Mouse (Mus musculus): ENCODE measurements around the gene Pld6. TPM values are rescaled to one million over a fixed set of nuclear protein-coding genes. Genes with fewer than 3 reads are reported as not detected.

Gene Pld6
- polyA plus RNA-seq, 1 experiment from 2014 or later: 2.0 TPM

DNA sequence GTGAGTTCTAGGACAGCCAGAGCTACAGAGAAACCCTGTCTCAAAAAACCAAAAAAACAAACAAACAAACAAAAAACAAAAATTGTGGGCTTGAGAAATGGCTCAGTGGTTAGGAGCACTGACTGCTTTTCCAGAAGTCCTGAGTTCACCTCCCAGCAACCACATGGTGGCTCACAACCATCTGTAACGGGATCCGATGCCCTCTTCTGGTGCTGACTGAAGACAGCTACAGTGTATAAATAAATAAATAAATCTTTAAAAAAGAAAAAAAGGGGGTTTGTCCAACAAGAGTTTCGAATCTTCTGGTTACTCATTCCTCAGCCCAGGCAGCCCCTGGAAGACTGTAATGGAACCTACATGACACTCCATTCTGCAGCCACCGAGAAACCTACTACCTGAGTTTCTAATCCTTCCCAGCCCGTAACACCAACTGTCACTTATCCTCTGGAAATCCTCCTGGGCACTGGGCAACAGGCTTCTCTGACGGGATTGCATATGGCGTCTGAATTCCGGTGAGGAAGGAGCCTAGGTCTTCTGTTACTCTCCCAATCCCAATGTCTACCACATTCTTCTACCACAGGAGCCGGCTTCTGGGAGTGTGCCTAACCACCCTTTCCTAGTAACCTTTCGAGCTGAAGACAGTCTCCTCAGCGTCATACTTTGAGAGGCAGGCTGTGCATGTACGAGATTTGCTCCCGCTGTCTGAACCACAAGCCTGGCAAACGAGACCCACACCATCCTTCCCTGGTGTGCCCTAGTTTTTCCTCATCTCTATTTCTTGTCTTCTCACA lies 20.9 kb upstream of the Pld6 start:
- WGBS: 61% methylated on average over 14 of the region's 14 CpGs
- ATAC-seq (ENCODE audit: insufficient number of reproducible peaks, low FRiP score, low TSS enrichment, low read depth): no peak
- Histone ChIP-seq H3K4me3 (peak overlapping the region; percentile 92), H3K27ac (peak overlapping the region; percentile 98), H3K4me2 (peak overlapping the region; percentile 72), H3K9me3 (no peaks in the 10 kb centered on the region), H3K27me3 (no peaks in the 10 kb centered on the region), H3K9ac (peak overlapping the region; percentile 91; the same call in 1 of the 2 replicates), H3K36me3 (peaks cover 43% of the 10 kb centered on the region), H3K4me1 (peaks cover 19% of the 10 kb centered on the region)

DNA sequence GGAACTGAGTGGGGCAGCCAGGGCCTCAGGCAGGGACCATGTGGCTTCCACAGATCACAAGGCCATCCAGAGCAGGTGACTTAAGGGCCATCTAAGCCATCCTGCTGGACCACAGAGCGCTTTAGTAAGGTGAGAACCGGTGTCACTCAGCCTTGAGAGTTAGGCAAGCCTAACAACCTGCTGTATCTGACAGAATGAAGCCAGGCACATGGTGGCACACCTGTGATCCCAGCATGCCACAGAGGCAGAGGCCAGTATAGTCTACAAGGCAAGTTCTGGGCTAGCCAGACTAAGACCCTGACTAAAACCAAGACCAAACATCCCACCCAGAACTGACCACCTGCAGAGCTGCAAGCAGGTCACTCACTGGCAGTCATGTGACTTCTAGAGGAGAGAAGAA lies 18.2 kb upstream of the Pld6 start:
- no peaks in the 10 kb centered on the region for H3K27me3 ChIP-seq
- WGBS: 91% methylated on average over 2 of the region's 2 CpGs
- no peak overlapping the region for H3K9ac ChIP-seq
- H3K36me3 ChIP-seq: peaks cover 69% of the 10 kb centered on the region
- H3K4me2 ChIP-seq: no peak overlapping the region
- no peaks in the 10 kb centered on the region for H3K9me3 ChIP-seq
- H3K27ac ChIP-seq: no peak overlapping the region
- H3K4me1 ChIP-seq: peaks cover 14% of the 10 kb centered on the region
- no peak overlapping the region for H3K4me3 ChIP-seq
- no peak for ATAC-seq (ENCODE audit: insufficient number of reproducible peaks, low FRiP score, low TSS enrichment, low read depth)

DNA sequence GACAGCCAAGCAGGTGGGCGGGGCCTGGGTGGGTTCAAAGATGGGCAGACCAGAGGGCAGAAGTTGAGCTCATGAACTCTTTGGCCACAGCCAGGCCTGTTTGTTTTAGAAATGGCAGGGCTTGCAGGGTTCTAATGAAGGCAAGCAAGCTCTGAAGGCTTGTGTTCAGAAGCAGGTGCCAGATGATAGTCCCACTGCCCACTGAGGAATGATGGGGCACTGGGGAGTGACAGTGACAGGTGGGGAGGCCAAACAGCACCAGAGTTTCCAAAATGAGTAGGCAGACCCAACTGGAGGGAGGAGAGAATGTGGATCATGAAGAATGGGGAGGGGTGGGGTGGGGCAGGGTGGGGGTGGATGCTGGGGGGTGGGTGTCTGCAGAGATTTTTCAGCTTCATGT lies 17.8 kb upstream of the Pld6 start:
- ATAC-seq (ENCODE audit: insufficient number of reproducible peaks, low FRiP score, low TSS enrichment, low read depth): no peak
- Histone ChIP-seq H3K4me2 (no peak overlapping the region), H3K4me3 (no peak overlapping the region), H3K4me1 (peaks cover 14% of the 10 kb centered on the region), H3K27me3 (no peaks in the 10 kb centered on the region), H3K9me3 (no peaks in the 10 kb centered on the region), H3K36me3 (peaks cover 73% of the 10 kb centered on the region), H3K27ac (no peak overlapping the region), H3K9ac (no peak overlapping the region)
- WGBS: 79% methylated on average over 1 of the region's 1 CpGs

DNA sequence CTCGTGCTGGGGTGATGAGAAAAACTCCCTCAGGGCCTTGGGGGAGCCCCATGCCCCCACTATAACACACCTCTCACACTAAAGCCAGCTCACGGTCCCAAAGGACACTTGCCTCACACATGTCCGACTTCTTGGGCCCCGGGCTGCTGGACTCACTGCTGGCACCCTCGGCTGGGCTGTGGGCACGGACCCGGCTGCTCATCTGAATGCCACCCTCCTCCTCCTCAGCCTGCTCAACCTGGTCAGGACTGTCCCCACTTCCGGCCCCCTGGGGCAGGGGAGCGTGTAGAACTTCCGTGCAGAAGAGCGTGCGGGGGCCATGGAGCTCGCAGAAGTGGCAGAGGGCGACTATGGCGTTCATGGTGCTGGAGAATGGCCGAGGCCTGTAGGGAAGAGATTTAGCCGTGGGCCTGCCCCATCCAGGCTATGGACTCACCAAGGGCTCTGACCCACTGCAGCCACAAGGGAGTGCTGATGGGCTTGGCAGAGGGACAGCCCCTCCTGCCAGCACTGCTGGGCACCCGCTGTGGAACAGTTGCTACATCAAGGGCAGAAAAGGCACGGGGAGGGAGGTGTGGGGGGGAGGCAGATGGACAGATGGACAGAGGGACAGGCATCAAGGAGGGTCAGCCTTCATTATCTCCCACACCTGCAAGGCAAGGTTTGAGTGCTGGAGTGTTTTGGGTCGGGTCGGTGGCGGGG lies 17.1 kb upstream of the Pld6 start:
- no peak overlapping the region for H3K4me3 ChIP-seq
- peaks cover 80% of the 10 kb centered on the region for H3K36me3 ChIP-seq
- no peak overlapping the region for H3K4me2 ChIP-seq
- peaks cover 14% of the 10 kb centered on the region for H3K4me1 ChIP-seq
- H3K27ac ChIP-seq: no peak overlapping the region
- H3K9me3 ChIP-seq: no peaks in the 10 kb centered on the region
- no peak overlapping the region for H3K9ac ChIP-seq
- H3K27me3 ChIP-seq: no peaks in the 10 kb centered on the region
- no peak for ATAC-seq (ENCODE audit: insufficient number of reproducible peaks, low FRiP score, low TSS enrichment, low read depth)
- 90% methylated on average over 22 of the region's 22 CpGs for WGBS

DNA sequence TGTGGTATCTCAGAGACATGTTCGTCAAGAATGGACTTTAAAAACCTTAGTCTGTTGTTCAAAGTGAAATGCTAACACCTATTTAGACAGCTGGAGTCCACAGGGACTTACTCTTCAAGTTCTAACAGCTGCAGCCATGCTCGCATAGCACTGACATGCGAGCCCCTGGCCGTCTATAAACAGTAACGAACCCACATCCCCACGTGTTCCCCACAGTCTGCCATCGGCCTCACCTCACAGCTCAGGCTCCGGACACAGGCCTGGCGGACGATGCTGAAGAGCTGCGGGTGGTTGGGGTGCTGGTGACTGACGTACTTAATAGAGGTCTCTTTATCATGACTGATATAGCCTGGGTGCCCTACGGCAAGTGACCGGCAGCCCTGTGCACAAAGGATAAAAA lies 16.1 kb upstream of the Pld6 start:
- Histone ChIP-seq H3K9me3 (no peaks in the 10 kb centered on the region), H3K36me3 (peaks cover 90% of the 10 kb centered on the region), H3K4me3 (no peak overlapping the region), H3K9ac (no peak overlapping the region), H3K4me1 (peaks cover 6% of the 10 kb centered on the region), H3K27ac (no peak overlapping the region; the same call in 1 of the 2 replicates), H3K27me3 (no peaks in the 10 kb centered on the region), H3K4me2 (no peak overlapping the region)
- 68% methylated on average over 14 of the region's 14 CpGs for WGBS
- ATAC-seq (ENCODE audit: insufficient number of reproducible peaks, low FRiP score, low TSS enrichment, low read depth): no peak

DNA sequence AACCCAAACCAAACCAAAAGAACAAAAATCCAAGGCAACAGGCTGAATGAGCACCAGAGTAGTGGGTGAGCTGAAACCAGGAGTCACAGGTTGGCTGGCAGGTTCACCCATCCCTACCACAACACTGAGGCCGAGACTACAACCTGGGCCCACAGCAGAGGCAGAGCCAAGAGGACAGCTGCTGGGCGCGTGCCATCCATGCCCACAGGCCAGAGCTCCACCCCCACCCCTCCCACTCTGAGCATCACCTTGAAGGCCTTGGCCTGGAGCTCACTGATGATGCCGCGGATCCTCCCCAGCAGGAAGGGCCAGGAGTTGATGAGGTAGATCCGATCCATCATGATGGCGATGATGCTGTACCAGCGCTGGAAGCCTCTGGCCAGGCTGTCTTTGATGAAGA lies 14.4 kb upstream of the Pld6 start:
- Histone ChIP-seq H3K27me3 (no peaks in the 10 kb centered on the region), H3K9ac (no peak overlapping the region), H3K9me3 (no peaks in the 10 kb centered on the region), H3K4me3 (no peak overlapping the region), H3K4me1 (no peaks in the 10 kb centered on the region; the same call in 1 of the 2 replicates), H3K36me3 (peaks cover 95% of the 10 kb centered on the region), H3K27ac (no peak overlapping the region), H3K4me2 (no peak overlapping the region)
- 94% methylated on average over 8 of the region's 8 CpGs for WGBS
- ATAC-seq (ENCODE audit: insufficient number of reproducible peaks, low FRiP score, low TSS enrichment, low read depth): no peak

DNA sequence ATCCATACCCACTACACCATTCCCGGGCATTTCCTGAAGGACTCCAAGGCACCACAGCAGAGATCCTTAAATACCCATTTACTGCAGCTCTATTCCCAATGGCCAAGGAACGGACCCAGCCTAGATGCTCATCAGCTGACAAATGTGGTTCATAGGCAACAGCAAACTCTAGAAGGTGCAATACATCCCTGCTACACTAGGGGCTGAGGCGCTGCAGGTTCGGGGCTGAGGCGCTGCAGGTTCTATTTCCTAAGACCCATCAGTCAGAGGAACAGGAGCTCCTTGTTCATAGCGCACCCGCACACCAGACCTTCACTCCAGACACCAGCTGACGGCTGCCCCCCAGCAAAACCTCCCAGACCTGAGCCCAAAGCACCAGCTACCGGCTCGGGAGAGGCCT lies 13.0 kb upstream of the Pld6 start:
- Histone ChIP-seq H3K4me3 (no peak overlapping the region), H3K27ac (no peak overlapping the region), H3K36me3 (peaks cover 95% of the 10 kb centered on the region), H3K4me1 (no peaks in the 10 kb centered on the region), H3K4me2 (no peak overlapping the region), H3K9ac (no peak overlapping the region), H3K27me3 (no peaks in the 10 kb centered on the region), H3K9me3 (no peaks in the 10 kb centered on the region)
- ATAC-seq (ENCODE audit: insufficient number of reproducible peaks, low FRiP score, low TSS enrichment, low read depth): no peak
- WGBS: 93% methylated on average over 10 of the region's 10 CpGs

DNA sequence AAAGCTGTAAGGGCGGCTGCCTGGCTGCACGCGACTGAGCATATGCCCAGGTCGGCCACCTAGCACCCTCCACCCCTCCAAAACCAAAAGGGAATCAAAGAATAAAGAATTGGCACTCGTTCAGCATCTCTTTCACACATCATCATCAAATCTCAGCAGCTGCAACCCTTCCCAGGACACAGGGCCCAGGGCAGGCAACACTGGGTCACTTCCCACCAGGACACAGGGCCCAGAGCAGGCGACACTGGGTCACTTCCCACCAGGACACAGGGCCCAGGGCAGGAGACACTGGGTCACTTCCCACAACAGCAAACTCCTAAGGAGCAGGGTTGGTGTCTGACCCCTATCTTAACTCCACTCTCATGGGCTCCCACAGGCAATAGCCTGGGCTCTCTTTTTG lies 5.9 kb upstream of the Pld6 start:
- Histone ChIP-seq H3K9ac (no peak overlapping the region), H3K4me3 (no peak overlapping the region), H3K4me2 (no peak overlapping the region), H3K27me3 (no peaks in the 10 kb centered on the region), H3K27ac (no peak overlapping the region), H3K4me1 (no peaks in the 10 kb centered on the region), H3K36me3 (peaks cover 71% of the 10 kb centered on the region), H3K9me3 (no peaks in the 10 kb centered on the region)
- no peak for ATAC-seq (ENCODE audit: insufficient number of reproducible peaks, low FRiP score, low TSS enrichment, low read depth)
- WGBS: 92% methylated on average over 6 of the region's 6 CpGs

DNA sequence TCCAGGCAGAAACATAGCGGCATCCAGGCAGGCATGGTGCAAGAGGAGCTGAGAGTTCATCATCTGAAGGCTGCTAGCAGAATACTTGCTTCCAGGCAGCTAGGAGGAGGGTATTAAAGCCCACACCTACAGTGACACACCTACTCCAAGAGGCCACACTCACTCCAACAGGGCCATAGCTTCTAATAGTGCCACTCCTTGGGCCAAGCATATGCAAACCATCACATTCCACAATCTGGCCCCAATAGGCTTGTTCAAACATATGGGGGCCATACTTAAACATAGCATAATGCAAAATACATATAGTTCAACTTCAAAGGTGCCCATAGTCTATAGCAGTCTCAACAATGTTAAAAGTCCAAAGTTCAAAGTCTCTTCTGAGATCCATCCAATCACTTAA lies 1.9 kb upstream of the Pld6 start:
- H3K4me1 ChIP-seq: peaks cover 11% of the 10 kb centered on the region
- peaks cover 32% of the 10 kb centered on the region for H3K36me3 ChIP-seq
- H3K9ac ChIP-seq: no peak overlapping the region
- H3K4me2 ChIP-seq: no peak overlapping the region
- no peaks in the 10 kb centered on the region for H3K9me3 ChIP-seq
- WGBS: 78% methylated on average over 1 of the region's 1 CpGs
- no peak for ATAC-seq (ENCODE audit: insufficient number of reproducible peaks, low FRiP score, low TSS enrichment, low read depth)
- H3K27me3 ChIP-seq: no peaks in the 10 kb centered on the region
- no peak overlapping the region for H3K27ac ChIP-seq
- no peak overlapping the region for H3K4me3 ChIP-seq

DNA sequence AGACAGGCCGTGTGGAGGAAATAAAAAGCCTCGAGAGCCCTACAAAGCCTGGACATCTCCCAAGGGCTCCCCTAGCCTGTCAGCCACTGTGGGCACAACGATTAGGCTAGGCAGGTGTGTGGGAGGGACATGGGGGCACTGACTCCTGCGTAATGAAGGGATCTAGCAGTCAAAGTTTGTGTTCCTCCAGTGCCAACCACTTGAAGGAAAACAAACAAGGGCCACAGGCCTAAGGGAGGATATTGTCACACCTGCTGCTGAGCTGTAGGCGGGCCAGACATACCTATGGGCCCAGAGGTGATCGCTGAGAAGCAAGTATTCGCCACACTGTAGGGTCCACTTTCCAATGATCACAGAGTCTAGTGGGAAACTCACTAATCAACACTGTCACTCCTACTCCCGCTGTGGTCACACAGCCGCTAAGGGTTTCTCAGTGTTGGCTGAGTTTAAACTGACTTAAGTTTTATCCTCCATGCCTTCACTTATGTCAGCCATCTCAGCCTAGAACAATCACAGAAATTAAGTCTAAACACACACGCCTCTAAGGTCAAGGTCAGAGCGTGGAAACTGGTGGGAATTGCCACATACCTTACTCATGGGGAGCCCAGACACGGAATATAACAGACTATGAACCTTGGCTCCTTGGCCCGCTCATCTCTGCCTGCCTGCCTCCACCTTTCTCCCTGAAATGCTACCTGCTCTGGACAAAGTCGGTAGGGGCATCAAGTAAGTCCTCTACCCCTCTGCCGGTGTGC lies 824 bp downstream of the Pld6 start:
- ATAC-seq (ENCODE audit: insufficient number of reproducible peaks, low FRiP score, low TSS enrichment, low read depth): no peak
- H3K4me2 ChIP-seq: peak overlapping the region; percentile 97
- H3K27ac ChIP-seq: no peak overlapping the region
- peak overlapping the region; percentile 50; the same call in 1 of the 2 replicates for H3K9ac ChIP-seq
- peak overlapping the region; percentile 50 for H3K4me3 ChIP-seq
- H3K27me3 ChIP-seq: no peaks in the 10 kb centered on the region
- no peaks in the 10 kb centered on the region for H3K9me3 ChIP-seq
- H3K36me3 ChIP-seq: peaks cover 5% of the 10 kb centered on the region
- peaks cover 11% of the 10 kb centered on the region for H3K4me1 ChIP-seq
- 49% methylated on average over 15 of the region's 15 CpGs for WGBS

DNA sequence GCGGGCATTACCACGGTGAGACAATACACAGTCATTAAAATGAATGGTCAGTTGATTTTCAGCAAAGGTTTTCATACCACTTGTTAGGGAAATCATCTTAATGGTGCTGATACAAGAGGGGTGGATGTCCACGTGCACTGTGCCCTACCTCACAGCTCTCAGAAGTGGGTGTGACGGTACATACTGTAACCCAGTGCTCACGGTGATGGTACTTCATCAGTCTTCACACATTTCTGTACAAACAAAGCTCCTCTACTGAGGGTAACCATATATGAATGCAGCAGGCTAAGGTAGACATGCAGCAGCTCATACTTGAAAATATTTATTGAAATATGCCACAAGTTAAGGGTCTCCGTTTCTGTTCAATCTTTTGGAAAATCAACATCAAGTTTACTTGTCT lies 3.9 kb downstream of the Pld6 start:
- Histone ChIP-seq H3K9ac (no peak overlapping the region), H3K4me2 (no peak overlapping the region), H3K27me3 (no peaks in the 10 kb centered on the region), H3K27ac (no peak overlapping the region), H3K4me1 (peaks cover 11% of the 10 kb centered on the region), H3K4me3 (no peak overlapping the region), H3K9me3 (no peaks in the 10 kb centered on the region), H3K36me3 (peaks cover 6% of the 10 kb centered on the region; the same call in 1 of the 2 replicates)
- no peak for ATAC-seq (ENCODE audit: insufficient number of reproducible peaks, low FRiP score, low TSS enrichment, low read depth)
- 88% methylated on average over 6 of the region's 6 CpGs for WGBS

DNA sequence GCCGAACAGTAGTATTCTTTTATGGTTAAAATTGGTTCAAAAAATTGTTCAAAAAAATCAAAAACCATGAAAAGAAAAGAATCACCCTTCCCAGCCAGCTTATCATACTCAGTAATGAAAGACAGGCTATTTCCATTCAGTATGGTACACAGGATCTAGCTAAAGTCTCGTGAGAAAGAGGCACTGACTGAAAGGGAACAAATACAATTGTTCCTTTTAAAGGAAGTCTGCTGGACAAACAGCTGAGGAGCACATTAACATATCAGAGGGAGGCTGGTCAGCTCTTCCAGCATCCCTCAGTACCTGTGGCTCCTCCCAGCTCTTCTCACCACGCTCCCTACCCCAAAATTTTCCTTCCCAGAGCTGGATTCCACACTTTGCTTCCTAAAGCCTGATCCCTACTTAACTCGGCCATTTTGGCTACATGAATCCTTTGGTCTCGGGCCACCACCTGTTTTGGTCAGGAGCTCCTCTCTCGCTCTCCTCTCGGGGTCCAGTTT lies 5.3 kb downstream of the Pld6 start:
- ATAC-seq (ENCODE audit: insufficient number of reproducible peaks, low FRiP score, low TSS enrichment, low read depth): no peak
- no peak overlapping the region for H3K4me2 ChIP-seq
- H3K27me3 ChIP-seq: no peaks in the 10 kb centered on the region
- WGBS: 71% methylated on average over 7 of the region's 7 CpGs
- H3K4me3 ChIP-seq: no peak overlapping the region
- no peak overlapping the region for H3K9ac ChIP-seq
- H3K36me3 ChIP-seq: peaks cover 18% of the 10 kb centered on the region
- peaks cover 5% of the 10 kb centered on the region for H3K4me1 ChIP-seq
- H3K9me3 ChIP-seq: no peaks in the 10 kb centered on the region
- no peak overlapping the region for H3K27ac ChIP-seq

All from limb, embryonic 15.5 days (tissue).